Mouse (Mus musculus): ENCODE measurements around the gene Lrrc8a.

GRCm38 (mm10) chr2:30235593-30235992 lies 1.9 kb upstream of the Lrrc8a start:
- TF ChIP-seq CTCF (IDR thresholded peaks at IDR 0.05; ENCODE audit: extremely low read depth, insufficient read depth, low read length): no peak
- no peak for TF ChIP-seq POLR2A (IDR thresholded peaks at IDR 0.05; ENCODE audit: extremely low read depth, insufficient read depth, low read length)

Data from cortical plate, adult 2 months (tissue).